Mouse (Mus musculus) heart, postnatal 0 days (tissue): Measurements from ENCODE around the gene Spock1.

ENCODE experiments used
- CTCF ChIP-seq: IDR thresholded peaks from 2 replicates; pipeline ENCODE4 v1.5.1; 2016; ENCODE audit warnings: antibody characterized with exemption, control low read depth, low read depth
- EP300 ChIP-seq: IDR thresholded peaks from 2 replicates; pipeline ENCODE4 v1.6.1; 2016; ENCODE audit warnings: antibody characterized with exemption, low read depth

GRCm38 (mm10) chr13:57847101-57847500, 61.0 kb downstream of the Spock1 start:
- TF ChIP-seq CTCF (no peak), EP300 (no peak)
